Comparison of ENCODE assay signal across 15 mouse cellular contexts in genomic region chr1:115932045-115932444, GRCm38 (mm10).
DNase-seq lines count a peak whose midpoint lies in the region; ATAC-seq and TF ChIP-seq lines count a peak whose summit lies in the region.
"Had no signal": no experiment of that assay in that cellular context is flagged by ENCODE, and none has a peak within 500 bp of the region (broad histone marks: within the 10 kb centered on the region; RNA-seq: fewer than 3 reads in every experiment).

No protein-coding gene starts in this region.

- DNase-seq in hindbrain, postnatal 0 days (ENCODE audit: low spot score): peak; percentile 47
- DNase-seq in hindbrain, embryonic 11.5 days (ENCODE audit: low spot score): no peak
- DNase-seq in right cerebral cortex, adult 2 months (ENCODE audit: low spot score in 2 of 2): peak; percentile 26 to 27
- DNase-seq in right cerebral cortex, postnatal 14 days: no peak
- DNase-seq in layer of hippocampus, adult 9-10 months (ENCODE audit: low spot score): peak; percentile 18
- no peak for DNase-seq in liver
- no peak for DNase-seq in kidney, postnatal 14 days
- DNase-seq: adrenal gland, postnatal 14 days; gastrocnemius, postnatal 25 days; heart, postnatal 14 days; kidney, adult 8-10 months; lung, postnatal 14 days; thymus, adult 2 months had no signal

- no peaks in the 10 kb centered on the region for H3K27me3 ChIP-seq in hindbrain, postnatal 0 days (ENCODE audit: insufficient read depth, low read length)
- H3K27me3 ChIP-seq in hindbrain, embryonic 11.5 days (ENCODE audit: control insufficient read depth, insufficient read depth, low read length): no peaks in the 10 kb centered on the region
- H3K27me3 ChIP-seq: limb, embryonic 12.5 days had no signal

- no peak for ATAC-seq in hindbrain, postnatal 0 days
- no peak for ATAC-seq in hindbrain, embryonic 11.5 days (ENCODE audit: low FRiP score)

- no peak overlapping the region for H3K4me2 ChIP-seq in hindbrain, postnatal 0 days (ENCODE audit: low read depth, low read length)
- no peak overlapping the region for H3K4me2 ChIP-seq in hindbrain, embryonic 11.5 days (replicated peaks; ENCODE audit: low read depth, low read length)
- H3K4me2 ChIP-seq: limb, embryonic 12.5 days; midbrain, embryonic 11.5 days had no signal

- no peak overlapping the region for H3K27ac ChIP-seq in hindbrain, postnatal 0 days
- H3K27ac ChIP-seq in hindbrain, embryonic 11.5 days (ENCODE audit: low read depth, low read length): no peak overlapping the region
- H3K27ac ChIP-seq: limb, embryonic 12.5 days had no signal

- no peak for TF ChIP-seq CTCF in hindbrain, postnatal 0 days (IDR thresholded peaks at IDR 0.05; ENCODE audit: low read depth)

- WGBS in hindbrain, postnatal 0 days: 31% methylated on average over 1 of the region's 1 CpGs
- WGBS in hindbrain, embryonic 11.5 days: 22% methylated on average over 1 of the region's 1 CpGs

- H3K4me1 ChIP-seq in hindbrain, postnatal 0 days (ENCODE audit: insufficient read depth, low read length): no peaks in the 10 kb centered on the region
- H3K4me1 ChIP-seq in hindbrain, embryonic 11.5 days (replicated peaks; ENCODE audit: control insufficient read depth, insufficient read depth, low read length): no peaks in the 10 kb centered on the region
- H3K4me1 ChIP-seq: limb, embryonic 12.5 days had no signal

- no peak overlapping the region for H3K4me3 ChIP-seq in hindbrain, postnatal 0 days (ENCODE audit: low read length)
- H3K4me3 ChIP-seq in hindbrain, embryonic 11.5 days (ENCODE audit: low read depth, low read length): no peak overlapping the region
- H3K4me3 ChIP-seq: limb, embryonic 12.5 days had no signal

- no peak overlapping the region for H3K9ac ChIP-seq in hindbrain, postnatal 0 days (replicated peaks; ENCODE audit: low read length)
- no peak overlapping the region for H3K9ac ChIP-seq in hindbrain, embryonic 11.5 days (ENCODE audit: low read depth, low read length)
- H3K9ac ChIP-seq: limb, embryonic 12.5 days had no signal

- H3K9me3 ChIP-seq in hindbrain, postnatal 0 days (ENCODE audit: low read length): no peaks in the 10 kb centered on the region
- H3K9me3 ChIP-seq in hindbrain, embryonic 11.5 days (ENCODE audit: control insufficient read depth, low read length): no peaks in the 10 kb centered on the region
- H3K9me3 ChIP-seq: limb, embryonic 12.5 days had no signal

- H3K36me3 ChIP-seq in hindbrain, postnatal 0 days (ENCODE audit: insufficient read depth, low read length): no peaks in the 10 kb centered on the region
- no peaks in the 10 kb centered on the region for H3K36me3 ChIP-seq in hindbrain, embryonic 11.5 days (ENCODE audit: control insufficient read depth, insufficient read depth, low read length)
- H3K36me3 ChIP-seq: limb, embryonic 12.5 days had no signal

Comparison
In these comparisons a context has a peak if more than half of its experiments do, and no peak if none do; other contexts are left out.
1. DNase-seq: peak in hindbrain, postnatal 0 days (single experiment), right cerebral cortex, adult 2 months (2 of 2) and layer of hippocampus, adult 9-10 months (single experiment); none in hindbrain, embryonic 11.5 days (single experiment), right cerebral cortex, postnatal 14 days (single experiment), liver (single experiment) and kidney, postnatal 14 days (single experiment).